Mouse (Mus musculus) stomach, postnatal 0 days (tissue): ENCODE results near the gene Gm6217. TPM values are rescaled to one million over a fixed set of nuclear protein-coding genes. Genes with fewer than 3 reads are reported as not detected.
"Not testable (repeated sequence)": the region's sequence is repeated elsewhere in the genome, so short reads cannot be mapped to it uniquely, and the experiment has no call there.

Source experiments
- ATAC-seq: fragments of 200-750 bp; cut with Nextera tagmentation; 2 replicates; pipeline ENCODE4 v1.8.0; 2017; ENCODE audit not compliant: low FRiP score, low TSS enrichment
- DNase-seq: peaks from one replicate; pipeline ENCODE4 v3.0.0-alpha.2; 2016; ENCODE audit warnings: low spot score
- H3K27ac ChIP-seq: fragments of 300-500 bp; sonication (generic); replicated peaks from 2 replicates; pipeline ENCODE4 v1.5.1; 2014; ENCODE audit warnings: mild to moderate bottlenecking, control low read depth
- H3K27me3 ChIP-seq: fragments of 300-500 bp; sonication (generic); 2 replicates; pipeline ENCODE4 v1.6.1; 2014; ENCODE audit warnings: low read length; ENCODE audit not compliant: control insufficient read depth, insufficient read depth
- H3K36me3 ChIP-seq: fragments of 300-500 bp; sonication (generic); 2 replicates; pipeline ENCODE4 v1.6.1; 2014; ENCODE audit warnings: low read length, mixed read lengths; ENCODE audit not compliant: control insufficient read depth, insufficient read depth
- H3K4me1 ChIP-seq: fragments of 300-500 bp; sonication (generic); replicated peaks from 2 replicates; pipeline ENCODE4 v1.6.1; 2014; ENCODE audit warnings: antibody characterized with exemption; ENCODE audit not compliant: control insufficient read depth, insufficient read depth
- H3K4me2 ChIP-seq: fragments of 300-500 bp; sonication (generic); replicated peaks from 2 replicates; pipeline ENCODE4 v1.6.1; 2014; ENCODE audit warnings: low read depth, mild to moderate bottlenecking, control low read depth, moderate library complexity
- H3K4me3 ChIP-seq: fragments of 300-500 bp; sonication (generic); 2 replicates; pipeline ENCODE4 v1.5.1; 2014; ENCODE audit warnings: low read depth, low read length, control low read depth
- H3K9ac ChIP-seq: fragments of 300-500 bp; sonication (generic); 2 replicates; pipeline ENCODE4 v1.6.1; 2014; ENCODE audit warnings: mild to moderate bottlenecking, low read length, control low read depth, mixed read lengths
- H3K9me3 ChIP-seq: fragments of 300-500 bp; sonication (generic); 2 replicates; pipeline ENCODE4 v1.6.1; 2016; ENCODE audit warnings: low read length; ENCODE audit not compliant: control insufficient read depth
- CTCF ChIP-seq: IDR thresholded peaks from 2 replicates; pipeline ENCODE4 v1.5.1; 2016; ENCODE audit warnings: antibody characterized with exemption, low read depth, mild to moderate bottlenecking, moderate library complexity
- EP300 ChIP-seq: optimal IDR thresholded peaks from 2 replicates; pipeline ENCODE3; 2016; ENCODE audit warnings: antibody characterized with exemption
- WGBS: fragments of 180-500 bp; shearing (Covaris S2); extraction: QIAGEN DNeasy Blood & Tissue Kit; methylation state at CpG from one replicate; pipeline ENCODE4 v1.1.7; 2014; 5-methylcytosine and 5-hydroxymethylcytosine counted together
- polyA plus RNA-seq: library from polyadenylated mRNA; unstranded; fragments of >200 nt; fragmentation: Nextera tagmentation; extraction: Ambion mirVana; gene quantifications from 2 replicates; pipeline ENCODE4 v1.2.1, GENCODE M21; 2015

Gm6217 gene
- polyA plus RNA-seq, result not detected in 2 replicates

DNA sequence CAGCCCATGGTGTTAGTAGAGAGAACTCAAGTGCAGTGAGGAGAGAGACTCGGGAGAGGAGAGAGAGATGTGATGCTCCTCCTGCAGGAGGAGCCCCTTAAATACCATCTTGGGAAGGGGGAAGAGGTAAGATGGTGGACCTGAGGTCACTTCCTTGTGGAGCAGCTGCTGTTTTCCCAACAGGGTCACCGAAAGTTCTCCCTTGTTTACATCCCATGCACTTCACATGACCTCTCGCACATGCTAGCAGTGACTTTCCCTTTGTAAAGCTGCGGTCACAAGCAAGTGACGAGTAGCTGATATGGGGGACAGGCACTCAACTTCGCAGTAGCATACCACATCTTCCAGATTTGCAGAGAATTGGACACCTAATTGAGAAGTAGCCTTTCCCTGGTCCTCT, at the start of gene Gm6217:
TSS of gene Gm6217 (minus strand) at position 74 of the 400 bp plus-strand sequence.
- not testable (repeated sequence) for H3K9me3 ChIP-seq, DNase-seq, H3K36me3 ChIP-seq, H3K4me3 ChIP-seq, H3K27ac ChIP-seq, H3K4me1 ChIP-seq, H3K27me3 ChIP-seq, H3K4me2 ChIP-seq, H3K9ac ChIP-seq
- no CpG with 5 or more reads among the region's 6 CpGs for WGBS
- ATAC-seq, result peak; percentile 89

DNA sequence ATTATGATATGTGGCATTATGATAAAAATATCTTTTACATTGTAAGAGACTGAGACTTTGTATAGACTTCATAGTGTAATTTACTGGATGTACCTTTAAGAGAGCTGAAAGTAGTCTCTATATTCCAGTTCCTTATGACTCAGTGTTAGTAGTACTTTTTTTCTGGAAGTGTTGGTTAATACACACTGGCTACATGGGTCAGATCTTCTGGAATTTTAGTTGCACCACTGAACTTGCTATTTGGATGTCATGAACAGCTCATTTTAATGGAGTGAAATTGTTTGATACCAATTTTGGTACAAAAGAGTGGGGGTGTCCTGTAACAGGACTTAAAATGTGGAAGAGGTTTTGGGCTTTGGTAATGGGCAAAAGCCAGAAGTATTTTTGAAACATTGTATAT, 46.6 kb upstream of the Gm6217 start:
- no peak overlapping the region for H3K27ac ChIP-seq
- no peak for TF ChIP-seq EP300
- TF ChIP-seq CTCF, result no peak
- H3K4me2 ChIP-seq, result no peak overlapping the region
- no peak for DNase-seq
- no peak overlapping the region for H3K4me3 ChIP-seq
- ATAC-seq, result no peak
- H3K36me3 ChIP-seq, result no peaks in the 10 kb centered on the region
- no peaks in the 10 kb centered on the region for H3K4me1 ChIP-seq
- H3K9me3 ChIP-seq, result no peaks in the 10 kb centered on the region
- no peaks in the 10 kb centered on the region for H3K27me3 ChIP-seq
- no peak overlapping the region for H3K9ac ChIP-seq

DNA sequence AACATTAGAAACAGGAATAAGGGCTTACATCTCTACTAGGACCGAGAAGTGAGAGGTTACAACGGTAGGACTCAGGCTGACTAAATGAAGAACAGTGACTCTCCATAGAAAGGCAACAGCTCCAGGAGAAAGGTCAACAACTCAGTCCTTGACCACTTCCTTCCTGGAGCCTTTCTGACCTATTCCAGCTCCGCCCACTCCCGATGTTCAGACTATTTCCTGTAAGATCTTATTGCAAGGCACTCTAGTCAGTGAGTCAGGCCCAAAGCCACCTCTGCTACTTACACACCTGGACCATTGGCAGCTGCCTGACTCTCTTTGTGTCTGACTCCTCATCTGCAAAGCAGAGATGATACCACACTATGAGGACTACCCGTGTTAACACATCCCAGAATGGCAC, 44.6 kb upstream of the Gm6217 start:
- Histone ChIP-seq H3K27ac (no peak overlapping the region), H3K27me3 (no peaks in the 10 kb centered on the region), H3K4me3 (no peak overlapping the region), H3K9me3 (no peaks in the 10 kb centered on the region), H3K9ac (no peak overlapping the region), H3K4me1 (no peaks in the 10 kb centered on the region), H3K36me3 (no peaks in the 10 kb centered on the region), H3K4me2 (no peak overlapping the region)
- 74% methylated on average over 5 of the region's 5 CpGs for WGBS
- ATAC-seq, result peak; percentile 88
- peak; percentile 64 for DNase-seq
- TF ChIP-seq EP300 (no peak), CTCF (no peak)

DNA sequence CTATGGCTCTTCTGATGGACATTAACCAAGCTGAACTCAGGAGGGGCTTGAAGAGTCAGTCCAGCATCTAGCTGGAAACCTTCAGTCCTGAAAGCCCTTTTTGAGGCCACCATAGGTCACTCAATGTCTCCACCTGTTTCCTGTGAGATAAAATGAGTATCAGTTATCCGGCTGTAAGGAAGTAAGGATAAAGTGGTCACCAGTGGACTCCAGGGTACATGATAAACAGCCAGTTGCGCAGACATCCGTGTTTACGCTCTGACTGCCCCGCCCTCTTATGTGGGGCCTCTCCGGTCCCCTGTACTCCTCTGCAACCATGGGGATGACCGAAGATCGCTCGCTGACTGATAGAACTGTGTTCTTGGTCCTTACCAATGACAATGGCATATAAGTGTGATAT, 43.1 kb upstream of the Gm6217 start:
- Histone ChIP-seq H3K36me3 (no peaks in the 10 kb centered on the region), H3K4me1 (no peaks in the 10 kb centered on the region), H3K9ac (no peak overlapping the region), H3K9me3 (no peaks in the 10 kb centered on the region), H3K27me3 (no peaks in the 10 kb centered on the region), H3K4me3 (no peak overlapping the region), H3K4me2 (no peak overlapping the region), H3K27ac (no peak overlapping the region)
- ATAC-seq (peak; percentile 45; the same call in 1 of the 2 replicates), DNase-seq (no peak)
- 56% methylated on average over 9 of the region's 9 CpGs for WGBS
- TF ChIP-seq CTCF (no peak), EP300 (no peak)

DNA sequence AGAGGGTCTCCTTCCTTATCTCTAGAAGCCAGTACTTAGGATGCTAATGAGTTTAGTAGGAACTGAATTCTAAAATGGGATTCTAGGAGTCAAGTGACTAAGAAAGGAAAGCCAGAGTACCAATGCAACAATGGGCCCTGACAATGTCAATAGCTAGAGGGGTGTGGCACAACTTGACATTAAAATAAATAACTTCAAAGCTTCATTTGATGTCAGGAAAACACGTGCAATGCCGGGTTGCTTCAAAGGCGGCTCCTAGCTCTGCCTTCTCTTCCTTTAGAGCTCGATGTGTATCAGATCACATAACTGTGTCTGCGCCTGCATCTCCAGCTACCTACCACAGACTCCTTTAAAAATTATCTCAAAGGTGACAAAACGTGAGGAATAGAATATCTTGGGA, 42.7 kb upstream of the Gm6217 start:
- H3K27ac ChIP-seq, result no peak overlapping the region
- TF ChIP-seq EP300 (no peak), CTCF (no peak)
- H3K36me3 ChIP-seq, result no peaks in the 10 kb centered on the region
- WGBS, result 46% methylated on average over 6 of the region's 6 CpGs
- H3K9me3 ChIP-seq, result no peaks in the 10 kb centered on the region
- no peak overlapping the region for H3K4me3 ChIP-seq
- H3K4me1 ChIP-seq, result no peaks in the 10 kb centered on the region
- H3K27me3 ChIP-seq, result no peaks in the 10 kb centered on the region
- no peak overlapping the region for H3K9ac ChIP-seq
- ATAC-seq (no peak), DNase-seq (no peak)
- no peak overlapping the region for H3K4me2 ChIP-seq

DNA sequence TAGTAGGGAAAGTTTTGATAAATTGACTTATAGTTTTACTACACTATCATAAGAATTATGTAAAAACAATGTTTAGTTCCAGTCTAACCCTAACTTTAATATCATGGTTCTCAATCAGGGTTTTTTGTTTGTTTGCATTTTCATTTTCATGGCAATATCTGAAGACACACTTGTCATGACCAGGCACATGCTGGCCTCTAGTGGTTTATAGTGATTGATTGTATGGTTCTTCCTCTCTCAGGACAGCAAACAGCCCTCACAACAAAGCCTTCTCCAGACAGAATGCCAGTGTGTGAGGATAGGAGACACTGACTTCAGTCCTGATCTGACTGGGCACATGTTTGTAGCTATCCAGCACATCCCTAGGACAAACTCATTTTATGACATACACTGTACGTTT, 42.0 kb upstream of the Gm6217 start:
- Histone ChIP-seq H3K4me1 (no peaks in the 10 kb centered on the region), H3K9ac (no peak overlapping the region), H3K9me3 (no peaks in the 10 kb centered on the region), H3K27me3 (no peaks in the 10 kb centered on the region), H3K4me2 (no peak overlapping the region), H3K27ac (no peak overlapping the region), H3K36me3 (no peaks in the 10 kb centered on the region), H3K4me3 (no peak overlapping the region)
- no peak for ATAC-seq
- no peak for DNase-seq
- WGBS, result 76% methylated on average over 1 of the region's 1 CpGs
- TF ChIP-seq EP300, result no peak
- TF ChIP-seq CTCF, result no peak; the same call in 1 of the 2 replicates
